Mouse (Mus musculus): Measurements from ENCODE around the gene Scn9a.

Scn9a gene

GRCm38 (mm10) chr2:66634580-66635359 lies at the start of gene Scn9a:
TSS of gene Scn9a (minus strand) at chr2:66634962.
- DNase-seq = peak; percentile 68

DNA sequence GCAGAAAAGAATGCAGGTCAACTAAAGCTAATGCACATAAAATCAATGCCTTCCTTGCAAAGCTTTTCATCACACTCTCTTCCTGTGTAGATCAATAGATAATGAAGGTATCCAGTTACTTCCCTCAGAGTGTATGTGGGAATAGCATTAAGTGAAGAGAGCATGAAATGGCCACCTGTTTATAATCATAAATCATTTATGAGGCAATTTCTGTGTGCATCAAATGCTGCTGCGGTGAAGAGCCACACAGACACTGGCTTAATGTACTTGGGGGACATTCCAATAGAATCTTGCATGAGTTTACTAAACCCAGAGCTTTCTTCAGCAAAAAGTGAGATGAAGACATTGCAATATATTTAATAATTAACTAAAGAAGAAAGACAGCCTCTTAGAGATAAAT lies 27.2 kb upstream of the Scn9a start:
- DNase-seq = peak; percentile 16

DNA sequence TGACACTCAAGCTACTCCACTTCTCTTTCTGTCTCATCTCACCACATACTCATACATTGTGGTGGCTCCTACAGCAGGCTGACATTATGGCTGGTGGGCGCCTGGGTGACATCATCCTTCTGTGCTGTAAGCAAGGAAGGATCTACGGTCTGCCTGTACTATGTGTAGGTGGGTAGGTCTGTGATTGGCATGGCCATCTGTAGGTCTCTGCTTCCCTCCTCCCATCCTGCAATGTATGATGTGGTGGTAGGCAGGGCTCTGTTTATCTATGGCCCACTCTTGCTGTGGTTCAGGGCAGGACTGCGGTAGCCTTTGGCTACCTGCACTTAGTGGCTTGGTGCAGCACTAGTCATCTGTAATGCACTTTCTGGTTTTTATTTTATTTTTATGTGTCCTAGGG lies 21.7 kb upstream of the Scn9a start:
- no peak for DNase-seq

GRCm38 (mm10) chr2:66655431-66655830 lies 20.7 kb upstream of the Scn9a start:
- DNase-seq = no peak

- peak; percentile 49 for DNase-seq
These were observed 9.6 kb upstream of the Scn9a start for GRCm38 (mm10) chr2:66644384-66644783.

DNA sequence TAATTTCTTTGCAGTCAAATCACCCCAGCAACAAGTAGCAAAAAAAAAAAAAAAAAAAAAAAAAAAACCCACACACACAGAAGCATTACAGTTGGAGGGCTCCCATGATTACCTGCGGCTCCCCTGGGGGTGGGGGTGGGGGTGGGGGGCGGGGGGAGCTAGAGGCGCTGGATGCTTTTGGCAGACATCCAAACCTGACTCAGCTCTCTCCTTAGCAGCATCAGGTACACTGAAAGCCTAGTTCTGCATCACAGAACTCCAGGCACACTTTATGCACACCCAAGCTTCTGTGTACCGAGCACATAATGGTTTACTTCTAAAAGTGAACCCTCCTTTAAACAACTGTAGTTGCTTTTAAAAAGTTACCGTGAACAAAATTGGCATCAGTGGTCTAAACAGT lies 2.0 kb downstream of the Scn9a start:
- DNase-seq = peak; percentile 20

DNA sequence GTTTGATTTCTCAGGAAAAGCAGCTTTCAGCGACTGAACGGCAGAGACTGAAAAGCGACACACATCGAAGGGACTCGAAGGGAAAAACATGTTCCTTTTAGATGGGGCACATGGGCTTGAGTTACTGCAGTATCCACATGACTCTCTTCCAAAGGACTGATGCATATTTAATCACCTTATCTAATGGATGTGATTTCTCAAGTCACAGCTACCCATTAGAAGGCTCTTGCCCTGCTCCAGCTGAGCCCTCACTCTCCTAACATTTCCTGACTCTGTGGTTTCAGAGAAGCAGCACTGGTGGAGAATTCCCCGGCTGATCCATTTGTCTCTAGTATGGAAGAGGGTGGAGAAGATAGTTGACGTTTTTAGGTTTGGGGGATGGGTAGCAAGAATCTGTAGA lies 23.7 kb downstream of the Scn9a start:
- peak; percentile 20 for DNase-seq

GRCm38 (mm10) chr2:66597313-66597712 lies 37.4 kb downstream of the Scn9a start:
- no peak for DNase-seq

DNA sequence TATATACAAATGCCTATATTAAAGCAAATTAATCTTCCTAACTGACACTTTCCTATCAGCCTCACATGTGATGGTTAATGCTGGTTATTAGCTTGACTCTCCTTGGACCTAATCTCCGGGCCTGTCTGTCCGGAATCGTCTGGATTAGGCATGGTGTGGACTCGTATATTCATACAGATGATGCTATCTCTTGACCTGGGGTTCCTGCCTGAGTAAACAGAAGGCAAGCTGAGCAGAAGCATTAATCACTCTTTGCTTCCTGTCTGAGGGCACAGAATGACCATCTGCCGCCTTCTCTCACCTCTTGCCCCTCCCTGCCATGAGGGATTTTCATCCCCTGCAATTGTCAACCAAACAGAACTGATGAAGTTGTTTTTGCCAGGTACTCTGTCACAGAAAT lies 38.6 kb downstream of the Scn9a start:
- no peak for DNase-seq

DNA sequence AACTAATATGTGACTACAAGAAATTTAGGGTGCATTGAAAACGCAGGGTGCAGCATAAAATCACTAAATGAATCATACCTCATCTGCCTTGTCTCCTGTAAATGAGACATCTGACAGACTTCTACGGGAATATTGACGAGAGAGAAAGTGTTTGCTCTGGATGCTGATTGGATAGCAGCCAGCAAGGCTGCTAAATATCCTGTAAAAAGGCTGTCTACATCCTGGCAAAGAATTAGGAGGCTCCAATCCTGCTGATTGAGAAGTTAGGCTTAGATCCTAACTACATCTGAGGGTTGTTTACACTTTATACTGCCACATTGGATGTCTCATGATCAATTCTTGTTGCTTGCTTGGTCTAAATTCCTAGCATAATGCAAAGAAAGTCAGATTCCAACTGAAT lies 44.6 kb downstream of the Scn9a start:
- DNase-seq = no peak

DNA sequence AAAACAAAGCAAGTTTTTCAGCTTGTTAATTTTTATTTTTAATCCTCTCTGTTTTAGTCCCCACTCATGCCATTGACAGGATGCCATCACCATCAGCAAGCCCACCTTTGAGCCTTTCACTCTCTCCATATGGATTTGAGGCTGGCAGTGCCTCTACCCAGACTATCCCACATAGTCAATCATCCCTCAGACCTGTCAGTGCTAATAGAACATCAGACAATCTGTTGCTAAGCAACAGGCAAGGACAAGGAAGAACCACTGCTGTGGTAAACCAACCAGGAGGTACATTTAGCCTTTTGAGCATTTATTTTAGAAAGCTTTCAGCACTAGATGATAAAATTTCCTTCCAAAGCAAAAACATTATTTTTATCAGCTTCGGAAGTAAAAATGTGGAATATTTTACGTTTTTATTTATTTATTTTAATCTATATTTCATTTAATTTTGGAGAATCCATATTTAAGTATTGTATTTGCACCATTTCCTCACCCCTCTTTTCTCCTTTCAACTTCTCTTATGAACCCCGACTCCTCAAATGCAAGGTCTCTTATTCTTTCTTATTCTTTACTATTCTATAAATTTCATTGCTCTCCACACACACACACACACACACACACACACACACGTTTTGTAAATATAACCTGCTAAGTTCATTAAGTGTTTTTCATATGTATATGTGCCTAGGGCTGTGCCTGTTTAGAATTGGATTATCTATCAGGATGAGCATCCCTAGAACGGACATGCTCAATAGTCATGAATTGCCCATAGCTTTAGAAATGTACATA lies 54.5 kb downstream of the Scn9a start:
- peak; percentile 40 for DNase-seq

GRCm38 (mm10) chr2:66548254-66548653 lies 86.5 kb downstream of the Scn9a start:
- no peak for DNase-seq

DNA sequence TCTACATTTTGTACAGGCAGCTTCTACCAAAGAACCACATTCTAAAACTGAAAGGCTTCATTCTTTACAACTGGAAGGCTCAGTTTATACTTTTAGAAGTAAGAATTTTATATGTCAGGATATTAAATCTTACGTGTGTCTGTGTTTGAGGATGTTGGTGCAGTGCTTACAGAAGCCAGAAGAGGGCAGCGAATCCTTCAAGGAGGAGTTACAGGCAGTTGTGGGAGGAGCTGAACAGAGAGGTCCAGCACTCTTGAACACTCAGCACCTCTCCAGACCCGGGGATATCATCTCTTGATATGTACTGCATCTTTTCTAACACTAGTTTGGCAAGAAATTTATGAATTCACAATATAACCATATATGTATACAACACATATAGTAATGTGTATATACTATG lies 114.8 kb downstream of the Scn9a start:
- DNase-seq = peak; percentile 2

- no peak for DNase-seq
These were observed 123.3 kb downstream of the Scn9a start for GRCm38 (mm10) chr2:66511424-66511823.

DNA sequence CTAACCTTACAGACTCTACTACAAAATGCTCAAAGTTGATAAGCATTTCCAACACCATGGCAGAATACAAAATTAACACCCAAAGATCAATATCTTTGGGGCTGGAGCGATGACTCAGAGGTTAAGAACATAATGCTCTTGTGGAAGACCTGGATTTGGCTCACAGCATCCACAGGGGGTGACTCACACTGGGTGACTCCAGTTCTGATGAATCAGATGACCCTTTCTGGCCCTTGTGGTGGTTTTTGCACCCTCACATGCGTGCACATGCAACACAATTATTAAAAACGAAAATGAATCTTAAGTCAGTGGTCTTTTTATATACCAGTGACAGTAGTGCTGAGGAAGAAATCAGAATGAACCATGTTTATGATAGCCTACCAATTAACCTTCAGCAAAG lies 126.7 kb downstream of the Scn9a start:
- no peak for DNase-seq

DNA sequence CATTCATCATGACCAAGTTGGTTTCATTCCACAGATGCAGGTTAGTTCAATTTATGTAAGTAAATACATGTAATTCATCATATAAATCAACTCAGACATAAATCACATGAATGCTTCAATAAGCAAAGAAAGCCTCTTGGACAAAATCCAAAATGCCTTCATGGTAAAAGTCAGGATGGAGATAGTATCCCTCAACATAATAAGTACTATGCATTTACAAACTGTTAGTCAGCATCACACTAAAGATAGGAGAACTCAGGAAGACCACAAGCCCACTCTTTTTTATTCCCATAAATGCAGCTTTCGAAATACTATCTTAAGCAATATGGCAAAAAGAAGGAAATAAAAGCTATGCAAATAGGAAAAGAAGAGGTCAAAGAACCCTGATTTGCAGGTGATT lies 127.1 kb downstream of the Scn9a start:
- no peak for DNase-seq

- no peak for DNase-seq
These were observed 132.6 kb downstream of the Scn9a start for GRCm38 (mm10) chr2:66502158-66502557.

DNA sequence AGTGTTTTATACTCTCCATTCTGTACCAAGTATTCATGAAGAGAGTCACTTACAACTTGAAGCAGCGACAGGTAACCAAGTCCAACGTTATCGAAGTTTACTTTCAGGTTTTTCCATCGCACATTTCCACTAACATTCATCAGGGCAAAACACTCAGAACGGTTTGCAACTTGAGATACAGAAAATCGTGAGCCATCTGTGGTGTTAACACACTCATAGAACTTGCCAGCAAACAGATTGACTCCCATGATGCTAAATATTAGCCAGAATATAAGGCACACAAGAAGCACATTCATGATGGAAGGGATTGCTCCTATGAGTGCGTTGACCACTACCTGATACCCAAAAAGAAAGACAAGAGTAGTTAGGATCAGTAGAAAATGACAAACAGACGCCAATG lies 140.2 kb downstream of the Scn9a start:
- no peak for DNase-seq

DNA sequence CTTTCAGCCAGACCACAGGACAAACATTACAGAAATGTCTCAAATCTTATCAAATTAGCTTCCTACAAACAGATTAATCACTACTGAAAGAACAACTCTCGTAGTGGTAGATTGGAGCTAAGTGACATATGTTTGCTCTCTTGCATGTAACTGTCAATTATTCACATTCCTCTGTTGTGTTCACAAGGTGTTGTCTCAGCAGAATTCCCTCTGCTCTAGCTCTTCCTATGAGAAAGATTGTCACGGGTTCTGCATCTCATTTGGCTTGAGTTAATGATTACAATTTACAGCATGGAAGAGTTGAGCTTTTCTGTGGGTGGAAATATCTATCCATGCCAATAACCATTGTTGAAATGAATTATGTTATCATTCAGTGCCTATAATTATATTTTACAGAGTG lies 156.4 kb downstream of the Scn9a start:
- DNase-seq = no peak

DNA sequence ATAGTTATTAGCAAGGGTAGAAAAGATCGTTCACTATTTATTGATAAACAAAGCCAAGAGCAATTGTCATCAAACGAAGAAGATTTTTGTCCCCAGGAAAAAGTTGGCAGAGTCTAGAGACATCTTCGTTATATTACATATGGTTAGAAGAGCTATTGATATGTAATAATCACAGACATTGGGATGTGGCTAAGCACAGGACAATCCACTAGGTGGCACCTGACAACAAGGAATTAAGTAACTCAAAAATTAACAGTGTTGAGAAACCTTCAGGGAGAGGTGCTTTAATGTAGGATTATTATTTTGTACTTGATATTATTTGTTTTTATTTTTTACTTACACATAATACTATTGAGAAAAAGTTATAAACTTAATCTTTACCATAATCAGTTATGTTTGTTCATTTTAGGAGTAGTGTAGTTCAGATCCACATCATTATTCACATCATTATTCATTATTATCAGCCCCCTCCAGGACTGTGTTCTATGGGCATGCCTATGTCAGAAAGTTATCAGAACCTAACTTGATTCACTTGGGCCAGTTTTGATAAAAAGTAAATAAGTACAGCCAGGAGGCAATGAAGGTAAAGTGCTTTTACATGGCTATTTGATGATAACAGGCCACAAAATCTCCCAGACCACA lies 161.5 kb downstream of the Scn9a start:
- peak; percentile 42 for DNase-seq

GRCm38 (mm10) chr2:66465484-66465883 lies 169.3 kb downstream of the Scn9a start:
- no peak for DNase-seq

GRCm38 (mm10) chr2:66464874-66465458 lies 169.8 kb downstream of the Scn9a start:
- no peak for DNase-seq

DNA sequence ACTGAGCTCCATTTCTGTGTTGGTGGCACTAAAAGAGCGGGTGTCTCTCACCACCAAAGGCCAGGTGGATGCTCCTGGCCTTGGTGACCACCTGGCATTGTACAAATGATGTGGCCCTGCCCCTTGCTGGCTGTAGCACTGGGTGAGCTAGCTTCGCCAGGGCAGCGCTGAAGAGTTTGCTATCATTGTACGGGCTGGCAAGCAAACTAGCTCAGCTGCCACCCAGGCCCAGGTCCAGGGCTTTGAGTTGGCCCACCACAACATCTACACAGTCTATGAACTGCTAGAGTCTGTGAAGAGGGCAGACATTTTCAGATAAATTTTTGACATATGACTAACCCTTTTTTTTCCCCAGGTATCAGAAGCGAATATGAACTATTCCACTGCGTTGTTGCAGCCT lies 170.8 kb downstream of the Scn9a start:
- no peak for DNase-seq
